Mouse (Mus musculus) liver, embryonic 16.5 days (tissue): Measurements from ENCODE around the gene Pdzd4. TPM values are rescaled to one million over a fixed set of nuclear protein-coding genes. Genes with fewer than 3 reads are reported as not detected.

ENCODE experiments used
- ATAC-seq: fragments of 200-750 bp; cut with Nextera tagmentation; 2 replicates; pipeline ENCODE4 v1.8.0; 2017; ENCODE audit warnings: low read depth, mild to moderate bottlenecking, moderate number of reproducible peaks, moderate library complexity
- H3K27ac ChIP-seq: fragments of 300-500 bp; sonication (generic); 2 replicates; pipeline ENCODE4 v1.5.1; 2014; ENCODE audit warnings: mild to moderate bottlenecking, low read length
- H3K27me3 ChIP-seq: fragments of 300-500 bp; sonication (generic); 2 replicates; pipeline ENCODE4 v1.6.1; 2014; ENCODE audit warnings: low read depth, low read length, mixed read lengths; ENCODE audit not compliant: control insufficient read depth, insufficient read depth
- H3K36me3 ChIP-seq: fragments of 300-500 bp; sonication (generic); 2 replicates; pipeline ENCODE4 v1.6.1; 2014; ENCODE audit warnings: mild to moderate bottlenecking; ENCODE audit not compliant: control insufficient read depth, insufficient read depth
- H3K4me1 ChIP-seq: fragments of 300-500 bp; sonication (generic); 2 replicates; pipeline ENCODE4 v1.6.1; 2014; ENCODE audit warnings: low read depth, low read length, mixed read lengths; ENCODE audit not compliant: control insufficient read depth
- H3K4me2 ChIP-seq: fragments of 300-500 bp; sonication (generic); 2 replicates; pipeline ENCODE4 v1.6.1; 2014; ENCODE audit warnings: low read depth, low read length, mixed read lengths
- H3K4me3 ChIP-seq: fragments of 300-500 bp; sonication (generic); 2 replicates; pipeline ENCODE4 v1.5.1; 2014; ENCODE audit warnings: low read depth, mild to moderate bottlenecking, low read length
- H3K9ac ChIP-seq: fragments of 300-500 bp; sonication (generic); 2 replicates; pipeline ENCODE4 v1.6.1; 2014; ENCODE audit warnings: low read depth, low read length
- H3K9me3 ChIP-seq: fragments of 300-500 bp; sonication (generic); replicated peaks from 2 replicates; pipeline ENCODE4 v1.6.1; 2016; ENCODE audit warnings: low read length; ENCODE audit not compliant: control insufficient read depth
- WGBS: fragments of 180-500 bp; shearing (Covaris S2); extraction: QIAGEN DNeasy Blood & Tissue Kit; methylation state at CpG from one replicate; pipeline ENCODE4 v1.1.7; 2014; ENCODE audit not compliant: insufficient replicate concordance; 5-methylcytosine and 5-hydroxymethylcytosine counted together
- polyA plus RNA-seq: library from polyadenylated mRNA; unstranded; fragments of >200 nt; fragmentation: Nextera tagmentation; extraction: Ambion mirVana; gene quantifications from 2 replicates; pipeline ENCODE4 v1.2.1, GENCODE M21; 2015

Gene Pdzd4
- polyA plus RNA-seq, result 0.02 and 0.08 TPM in 2 replicates

- Histone ChIP-seq H3K9me3 (no peaks in the 10 kb centered on the region), H3K36me3 (no peaks in the 10 kb centered on the region), H3K27ac (no peak within 1 kb of the TSS), H3K4me2 (peak within 1 kb of the TSS; percentile 61), H3K4me1 (no peaks in the 10 kb centered on the region), H3K27me3 (peaks cover 33% of the 10 kb centered on the region), H3K4me3 (peak within 1 kb of the TSS; percentile 47), H3K9ac (peak within 1 kb of the TSS; percentile 28; the same call in 1 of the 2 replicates)
- WGBS, result 24% methylated on average over 65 of the region's 84 CpGs
- ATAC-seq, result 0 out of 2 replicates have a peak, but pooled peaks have one; percentile 7
Measured at GRCm38 (mm10) chrX:73824185-73825151, at the start of gene Pdzd4. Gene Pdzd4, minus strand, starts transcription at chrX:73824969.

DNA sequence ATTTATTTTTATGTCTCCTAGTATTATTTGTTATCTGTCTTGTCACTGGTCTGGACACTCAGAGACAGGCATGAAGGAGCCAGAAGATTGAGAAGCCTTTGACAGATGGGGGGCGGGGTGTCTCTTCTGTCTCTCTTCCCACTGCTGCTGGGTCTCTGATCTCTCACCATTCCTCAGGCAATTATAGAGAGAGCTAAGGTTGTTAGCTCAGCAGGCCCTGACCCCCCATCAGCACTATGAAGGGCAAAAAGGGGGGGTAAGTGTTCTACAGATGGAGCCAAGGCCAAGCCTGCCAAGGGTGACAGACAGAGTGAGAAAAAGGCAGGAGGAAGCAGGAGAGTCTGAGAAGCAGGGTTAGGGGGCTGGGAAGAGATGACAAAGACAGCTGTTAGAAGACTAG is 47.2 kb upstream of the Pdzd4 start:
- no peak for ATAC-seq
- Histone ChIP-seq H3K4me1 (peaks cover 6% of the 10 kb centered on the region), H3K9me3 (no peaks in the 10 kb centered on the region), H3K27me3 (no peaks in the 10 kb centered on the region; the same call in 1 of the 2 replicates), H3K4me2 (no peak overlapping the region), H3K27ac (no peak overlapping the region), H3K4me3 (no peak overlapping the region), H3K36me3 (no peaks in the 10 kb centered on the region), H3K9ac (no peak overlapping the region)
- 27% methylated on average over 1 of the region's 1 CpGs for WGBS

- Histone ChIP-seq H3K9ac (no peak overlapping the region), H3K4me1 (peaks cover 6% of the 10 kb centered on the region), H3K36me3 (no peaks in the 10 kb centered on the region), H3K4me2 (no peak overlapping the region), H3K9me3 (no peaks in the 10 kb centered on the region), H3K4me3 (no peak overlapping the region), H3K27me3 (no peaks in the 10 kb centered on the region; the same call in 1 of the 2 replicates), H3K27ac (no peak overlapping the region)
- ATAC-seq, result no peak
Measured at GRCm38 (mm10) chrX:73871474-73871873, 46.7 kb upstream of the Pdzd4 start.

DNA sequence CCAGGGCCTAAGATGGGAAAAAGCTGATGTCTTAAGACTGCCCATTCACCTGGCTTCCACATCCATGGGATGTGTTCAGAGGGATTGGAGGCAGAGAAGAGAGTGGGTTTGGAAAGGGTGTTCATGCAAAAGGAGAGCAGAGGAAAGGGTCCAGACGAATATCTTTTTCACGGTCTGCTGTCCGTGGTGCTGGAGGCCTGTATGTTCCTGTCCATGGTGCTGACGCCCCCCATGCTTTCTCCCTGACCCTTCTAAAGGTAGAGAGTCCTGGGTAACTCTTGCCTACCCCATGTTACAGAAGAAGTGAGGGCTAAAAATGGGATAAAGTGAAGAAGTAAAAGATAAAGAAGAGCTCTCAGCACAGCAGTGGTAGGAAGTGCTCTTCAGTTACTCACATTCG is 44.6 kb upstream of the Pdzd4 start:
- Histone ChIP-seq H3K27ac (no peak overlapping the region), H3K4me1 (peaks cover 6% of the 10 kb centered on the region), H3K36me3 (no peaks in the 10 kb centered on the region), H3K4me2 (no peak overlapping the region), H3K4me3 (no peak overlapping the region), H3K9me3 (no peaks in the 10 kb centered on the region), H3K9ac (no peak overlapping the region), H3K27me3 (no peaks in the 10 kb centered on the region; the same call in 1 of the 2 replicates)
- WGBS, result 14% methylated on average over 5 of the region's 5 CpGs
- no peak for ATAC-seq

- ATAC-seq, result peak; percentile 82
- no peak overlapping the region for H3K9ac ChIP-seq
- H3K9me3 ChIP-seq, result no peaks in the 10 kb centered on the region
- peak overlapping the region; percentile 21 for H3K4me2 ChIP-seq
- H3K4me3 ChIP-seq, result no peak overlapping the region
- no peaks in the 10 kb centered on the region for H3K36me3 ChIP-seq
- 40% methylated on average over 1 of the region's 1 CpGs for WGBS
- H3K27ac ChIP-seq, result no peak overlapping the region
- peaks cover 6% of the 10 kb centered on the region for H3K4me1 ChIP-seq
- no peaks in the 10 kb centered on the region; the same call in 1 of the 2 replicates for H3K27me3 ChIP-seq
Measured at GRCm38 (mm10) chrX:73867852-73868251, 43.1 kb upstream of the Pdzd4 start.

GRCm38 (mm10) chrX:73867256-73867655 is 42.5 kb upstream of the Pdzd4 start:
- ATAC-seq, result 0 out of 2 replicates have a peak, but pooled peaks have one; percentile 11
- H3K27me3 ChIP-seq, result no peaks in the 10 kb centered on the region; the same call in 1 of the 2 replicates
- H3K27ac ChIP-seq, result no peak overlapping the region
- H3K4me2 ChIP-seq, result 0 out of 2 replicates have a peak overlapping the region, but pooled peaks have one; percentile 21
- peaks cover 6% of the 10 kb centered on the region for H3K4me1 ChIP-seq
- H3K9ac ChIP-seq, result no peak overlapping the region
- no peaks in the 10 kb centered on the region for H3K36me3 ChIP-seq
- WGBS, result 31% methylated on average over 3 of the region's 3 CpGs
- no peaks in the 10 kb centered on the region for H3K9me3 ChIP-seq
- no peak overlapping the region for H3K4me3 ChIP-seq

DNA sequence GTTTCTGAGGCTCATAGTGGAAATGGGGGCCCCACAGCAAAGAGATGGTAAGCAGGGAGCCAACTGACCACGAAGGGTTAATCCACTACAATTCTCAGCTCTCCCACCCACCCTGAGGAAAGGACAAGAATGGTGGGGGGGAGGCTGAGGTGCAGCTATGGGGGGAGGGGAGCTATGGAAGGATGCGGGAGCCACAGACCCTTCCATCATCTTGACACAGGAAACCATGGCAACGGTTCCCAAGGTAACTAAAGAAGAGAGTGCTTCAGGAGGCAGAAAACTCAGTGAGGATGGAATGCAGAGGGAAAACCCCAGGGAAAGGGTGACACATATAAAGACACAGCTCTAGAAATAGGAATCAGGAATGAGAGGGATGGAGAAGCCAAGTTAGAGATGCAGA is 39.9 kb upstream of the Pdzd4 start:
- ATAC-seq, result no peak
- Histone ChIP-seq H3K27ac (no peak overlapping the region), H3K4me1 (peaks cover 6% of the 10 kb centered on the region), H3K36me3 (no peaks in the 10 kb centered on the region), H3K9me3 (no peaks in the 10 kb centered on the region), H3K27me3 (no peaks in the 10 kb centered on the region), H3K9ac (no peak overlapping the region), H3K4me3 (no peak overlapping the region), H3K4me2 (no peak overlapping the region)
- 52% methylated on average over 3 of the region's 3 CpGs for WGBS

- Histone ChIP-seq H3K36me3 (no peaks in the 10 kb centered on the region), H3K4me2 (no peak overlapping the region), H3K4me1 (no peaks in the 10 kb centered on the region), H3K4me3 (no peak overlapping the region), H3K27ac (no peak overlapping the region), H3K9me3 (no peaks in the 10 kb centered on the region), H3K27me3 (no peaks in the 10 kb centered on the region), H3K9ac (no peak overlapping the region)
- ATAC-seq, result no peak
- 49% methylated on average over 3 of the region's 3 CpGs for whole genome bisulfite sequencing
Measured at GRCm38 (mm10) chrX:73855087-73855408, 30.3 kb upstream of the Pdzd4 start.
